ENCODE assay signal across 19 mouse cellular contexts in the genomic region with DNA sequence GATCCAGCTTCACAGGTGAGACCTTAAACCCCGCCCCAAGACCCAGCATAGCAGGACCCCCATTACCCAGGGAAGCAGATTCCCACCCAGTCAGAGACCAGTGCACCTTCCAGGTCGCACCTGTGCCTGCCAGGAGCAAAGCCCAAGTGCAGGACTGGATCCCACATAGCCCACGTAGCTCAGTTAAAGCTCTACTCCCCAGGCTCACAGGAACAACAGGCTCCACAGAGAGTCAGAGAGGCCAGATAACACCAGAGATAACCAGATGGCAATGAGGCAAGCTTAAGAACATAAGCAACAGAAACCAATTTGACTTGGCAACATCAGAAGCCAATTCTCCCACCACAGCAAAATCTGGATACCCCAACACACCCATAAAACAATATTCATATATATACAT.
"Had no signal": no experiment of that assay in that cellular context is flagged by ENCODE, and none has a peak within 500 bp of the region (broad histone marks: within the 10 kb centered on the region; RNA-seq: fewer than 3 reads in every experiment).

No protein-coding gene starts in this region.

- H3K9me3 ChIP-seq: megakaryocyte, embryonic 14.5 days; midbrain, embryonic 10.5 days; neural tube, embryonic 13.5 days; neural tube, embryonic 15.5 days had no signal

- H3K27me3 ChIP-seq: megakaryocyte, embryonic 14.5 days; neural tube, embryonic 13.5 days; neural tube, embryonic 15.5 days had no signal

- H3K4me1 ChIP-seq: midbrain, embryonic 10.5 days; neural tube, embryonic 13.5 days; neural tube, embryonic 15.5 days had no signal

- H3K4me3 ChIP-seq: megakaryocyte, embryonic 14.5 days; midbrain, embryonic 10.5 days; myocyte; neural tube, embryonic 13.5 days; neural tube, embryonic 15.5 days had no signal

- H3K27ac ChIP-seq: liver, embryonic 14.5 days; midbrain, embryonic 10.5 days; neural tube, embryonic 13.5 days; neural tube, embryonic 15.5 days had no signal

- H3K4me2 ChIP-seq: lung, embryonic 14.5 days; neural tube, embryonic 13.5 days; neural tube, embryonic 15.5 days had no signal

- H3K9ac ChIP-seq: liver, embryonic 14.5 days; lung, embryonic 14.5 days; neural tube, embryonic 13.5 days; neural tube, embryonic 15.5 days had no signal

- DNase-seq: lung, adult 18-20 months; lung, embryonic 14.5 days; lung, postnatal 10 days; lung, postnatal 4 days; midbrain, embryonic 14.5 days; retina, postnatal 1 day; right cerebral cortex, adult 18-20 months; right cerebral cortex, postnatal 25 days; right cerebral cortex, postnatal 4 days; spleen, adult 18-20 months; thymus, adult 18-20 months; thymus, postnatal 14 days; thymus, postnatal 36 days had no signal

- H3K36me3 ChIP-seq: midbrain, embryonic 10.5 days; neural tube, embryonic 13.5 days; neural tube, embryonic 15.5 days had no signal
